Mouse (Mus musculus): Measurements from ENCODE around the gene Lrrc26. TPM values are rescaled to one million over a fixed set of nuclear protein-coding genes. Genes with fewer than 3 reads are reported as not detected.

Lrrc26 gene
- polyA plus RNA-seq, 1 experiment from 2014 or later, result 34.9 TPM

- 70% methylated on average over 8 of the region's 8 CpGs for WGBS
- no peak overlapping the region for H3K9ac ChIP-seq (ENCODE audit: low read length)
- H3K4me2 ChIP-seq (replicated peaks; ENCODE audit: low read depth), result no peak overlapping the region
- H3K4me1 ChIP-seq (replicated peaks; ENCODE audit: control insufficient read depth, insufficient read depth), result peaks cover 7% of the 10 kb centered on the region
- no peak overlapping the region for H3K27ac ChIP-seq (replicated peaks)
- H3K4me3 ChIP-seq (ENCODE audit: low read depth, low read length), result no peak overlapping the region
- no peaks in the 10 kb centered on the region for H3K9me3 ChIP-seq (ENCODE audit: control insufficient read depth, low read length)
- H3K27me3 ChIP-seq (ENCODE audit: control insufficient read depth, insufficient read depth, low read length), result no peaks in the 10 kb centered on the region
- DNase-seq (ENCODE audit: low spot score) (no peak), ATAC-seq (ENCODE audit: low FRiP score, low TSS enrichment) (no peak)
- TF ChIP-seq CTCF (IDR thresholded peaks at IDR 0.05; ENCODE audit: low read depth), result no peak
- TF ChIP-seq EP300 (optimal IDR thresholded peaks at IDR 0.05), result no peak
- peaks cover 7% of the 10 kb centered on the region; the same call in 1 of the 2 replicates for H3K36me3 ChIP-seq (ENCODE audit: control insufficient read depth, insufficient read depth, low read length)
Measured at GRCm38 (mm10) chr2:25243342-25243741, 46.4 kb upstream of the Lrrc26 start.

- Histone ChIP-seq H3K9me3 (ENCODE audit: control insufficient read depth, low read length) (no peaks in the 10 kb centered on the region), H3K4me2 (replicated peaks; ENCODE audit: low read depth) (no peak overlapping the region), H3K9ac (ENCODE audit: low read length) (no peak overlapping the region), H3K27me3 (ENCODE audit: control insufficient read depth, insufficient read depth, low read length) (no peaks in the 10 kb centered on the region), H3K4me1 (replicated peaks; ENCODE audit: control insufficient read depth, insufficient read depth) (peaks cover 7% of the 10 kb centered on the region), H3K4me3 (ENCODE audit: low read depth, low read length) (no peak overlapping the region), H3K27ac (replicated peaks) (no peak overlapping the region), H3K36me3 (ENCODE audit: control insufficient read depth, insufficient read depth, low read length) (peaks cover 8% of the 10 kb centered on the region; the same call in 1 of the 2 replicates)
- ATAC-seq (ENCODE audit: low FRiP score, low TSS enrichment), result no peak
- TF ChIP-seq CTCF (IDR thresholded peaks at IDR 0.05; ENCODE audit: low read depth), result no peak
- TF ChIP-seq EP300 (optimal IDR thresholded peaks at IDR 0.05), result no peak
- WGBS, result 86% methylated on average over 4 of the region's 4 CpGs
- no peak for DNase-seq (ENCODE audit: low spot score)
Measured at GRCm38 (mm10) chr2:25244144-25244543, 45.6 kb upstream of the Lrrc26 start.

GRCm38 (mm10) chr2:25246183-25247072 is 43.3 kb upstream of the Lrrc26 start, which contains the start of gene AL732309.1:
Gene AL732309.1, minus strand, starts transcription at chr2:25246863.
- WGBS, result 65% methylated on average over 10 of the region's 10 CpGs
- ATAC-seq (ENCODE audit: low FRiP score, low TSS enrichment) (peak; percentile 78), DNase-seq (ENCODE audit: low spot score) (peak; percentile 82)
- H3K4me2 ChIP-seq (replicated peaks; ENCODE audit: low read depth), result peak within 1 kb of the TSS; percentile 35
- 0 out of 2 replicates have a peak within 1 kb of the TSS, but pooled peaks have one; percentile 8 for H3K4me3 ChIP-seq (ENCODE audit: low read depth, low read length)
- peaks cover 4% of the 10 kb centered on the region for H3K4me1 ChIP-seq (replicated peaks; ENCODE audit: control insufficient read depth, insufficient read depth)
- TF ChIP-seq CTCF (IDR thresholded peaks at IDR 0.05; ENCODE audit: low read depth) (no peak), EP300 (optimal IDR thresholded peaks at IDR 0.05) (peak; percentile 63)
- H3K27me3 ChIP-seq (ENCODE audit: control insufficient read depth, insufficient read depth, low read length), result no peaks in the 10 kb centered on the region
- peak within 1 kb of the TSS; percentile 24 for H3K9ac ChIP-seq (ENCODE audit: low read length)
- peaks cover 17% of the 10 kb centered on the region for H3K36me3 ChIP-seq (ENCODE audit: control insufficient read depth, insufficient read depth, low read length)
- H3K9me3 ChIP-seq (ENCODE audit: control insufficient read depth, low read length), result no peaks in the 10 kb centered on the region
- peak within 1 kb of the TSS; percentile 87 for H3K27ac ChIP-seq (replicated peaks)

- no peaks in the 10 kb centered on the region for H3K4me1 ChIP-seq (replicated peaks; ENCODE audit: control insufficient read depth, insufficient read depth)
- 85% methylated on average over 1 of the region's 1 CpGs for WGBS
- no peak overlapping the region for H3K4me3 ChIP-seq (ENCODE audit: low read depth, low read length)
- H3K9me3 ChIP-seq (ENCODE audit: control insufficient read depth, low read length), result no peaks in the 10 kb centered on the region
- H3K27me3 ChIP-seq (ENCODE audit: control insufficient read depth, insufficient read depth, low read length), result no peaks in the 10 kb centered on the region
- H3K9ac ChIP-seq (ENCODE audit: low read length), result no peak overlapping the region
- ATAC-seq (ENCODE audit: low FRiP score, low TSS enrichment) (peak; percentile 11; the same call in 1 of the 2 replicates), DNase-seq (ENCODE audit: low spot score) (peak; percentile 50)
- peaks cover 18% of the 10 kb centered on the region for H3K36me3 ChIP-seq (ENCODE audit: control insufficient read depth, insufficient read depth, low read length)
- TF ChIP-seq EP300 (optimal IDR thresholded peaks at IDR 0.05), result no peak
- peak; percentile 72 for TF ChIP-seq CTCF (IDR thresholded peaks at IDR 0.05; ENCODE audit: low read depth)
- H3K27ac ChIP-seq (replicated peaks), result no peak overlapping the region
- no peak overlapping the region for H3K4me2 ChIP-seq (replicated peaks; ENCODE audit: low read depth)
Measured at GRCm38 (mm10) chr2:25252331-25252730, 37.4 kb upstream of the Lrrc26 start.

GRCm38 (mm10) chr2:25255284-25255779 is 34.4 kb upstream of the Lrrc26 start, which contains the start of gene Tmem203:
Gene Tmem203, plus strand, starts transcription at chr2:25255439.
- Histone ChIP-seq H3K4me1 (replicated peaks; ENCODE audit: control insufficient read depth, insufficient read depth) (no peaks in the 10 kb centered on the region), H3K9me3 (ENCODE audit: control insufficient read depth, low read length) (no peaks in the 10 kb centered on the region), H3K27me3 (ENCODE audit: control insufficient read depth, insufficient read depth, low read length) (no peaks in the 10 kb centered on the region), H3K4me3 (ENCODE audit: low read depth, low read length) (peak within 1 kb of the TSS; percentile 99), H3K36me3 (ENCODE audit: control insufficient read depth, insufficient read depth, low read length) (peaks cover 6% of the 10 kb centered on the region; the same call in 1 of the 2 replicates), H3K27ac (replicated peaks) (peak within 1 kb of the TSS; percentile 92), H3K4me2 (replicated peaks; ENCODE audit: low read depth) (peak within 1 kb of the TSS; percentile 89), H3K9ac (ENCODE audit: low read length) (peak within 1 kb of the TSS; percentile 93)
- DNase-seq (ENCODE audit: low spot score) (peak; percentile 96), ATAC-seq (ENCODE audit: low FRiP score, low TSS enrichment) (peak; percentile 90)
- under 1% methylated on average over 38 of the region's 39 CpGs for WGBS
- TF ChIP-seq CTCF (IDR thresholded peaks at IDR 0.05; ENCODE audit: low read depth) (no peak), EP300 (optimal IDR thresholded peaks at IDR 0.05) (peak; percentile 37)
